Mouse (Mus musculus): ENCODE results near the gene 9130409I23Rik.

- TF ChIP-seq EP300 (IDR thresholded peaks at IDR 0.05; ENCODE audit: low read depth) (no peak), CTCF (IDR thresholded peaks at IDR 0.05; ENCODE audit: low read depth) (no peak)
Observed at GRCm38 (mm10) chr1:181021488-181021865, 29.6 kb upstream of the 9130409I23Rik start.
